Mouse (Mus musculus): ENCODE measurements around the gene Parp6.

The Parp6 gene

DNA sequence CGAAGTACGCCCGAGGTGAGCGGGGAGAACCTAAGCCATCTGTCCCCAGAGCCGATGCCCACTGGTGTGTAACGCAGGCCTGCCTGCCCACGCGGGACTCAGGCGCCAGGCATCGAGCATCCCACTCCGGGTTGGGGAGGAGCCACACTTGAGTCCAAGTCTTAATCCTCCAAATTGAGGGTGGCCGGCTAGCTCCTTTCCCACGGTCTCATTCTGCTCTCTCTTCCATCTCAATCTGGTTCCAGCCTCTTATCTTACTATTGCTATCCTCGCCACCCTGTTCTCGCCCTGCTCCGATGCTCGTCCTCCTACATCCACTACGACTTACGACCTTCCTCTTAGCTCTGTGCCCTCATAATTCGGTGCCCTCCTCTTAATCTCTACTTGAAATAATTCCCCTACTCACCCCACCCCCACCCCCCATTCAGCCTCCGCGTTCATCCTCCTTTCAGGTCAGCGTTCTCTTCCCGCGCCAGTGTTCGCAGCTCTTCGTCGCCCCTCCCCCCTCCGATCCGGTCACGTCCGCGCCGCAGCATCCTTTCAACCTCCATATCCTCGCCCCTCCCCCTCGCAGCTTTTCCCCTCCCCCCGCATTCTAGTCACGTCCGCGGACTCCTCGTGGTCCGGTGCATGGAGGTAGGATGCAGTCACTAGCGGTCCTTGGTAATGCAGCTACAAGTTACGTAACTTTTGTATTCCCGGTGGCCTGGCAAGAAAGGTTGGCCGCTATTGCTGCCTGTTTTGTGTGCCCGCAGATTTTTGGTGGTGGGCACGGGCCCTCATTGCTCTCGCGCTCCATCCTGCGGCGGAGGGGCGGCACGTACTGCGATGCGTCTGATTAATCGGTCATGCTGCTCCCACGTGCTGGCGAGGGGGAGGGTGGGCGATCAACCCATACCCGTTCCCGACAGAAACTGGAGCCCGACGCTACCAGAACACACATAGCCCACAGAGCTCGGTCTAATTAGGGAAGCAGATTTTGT is 39.8 kb downstream of the Parp6 start:
- peak; percentile 85 to 96 for DNase-seq

DNA sequence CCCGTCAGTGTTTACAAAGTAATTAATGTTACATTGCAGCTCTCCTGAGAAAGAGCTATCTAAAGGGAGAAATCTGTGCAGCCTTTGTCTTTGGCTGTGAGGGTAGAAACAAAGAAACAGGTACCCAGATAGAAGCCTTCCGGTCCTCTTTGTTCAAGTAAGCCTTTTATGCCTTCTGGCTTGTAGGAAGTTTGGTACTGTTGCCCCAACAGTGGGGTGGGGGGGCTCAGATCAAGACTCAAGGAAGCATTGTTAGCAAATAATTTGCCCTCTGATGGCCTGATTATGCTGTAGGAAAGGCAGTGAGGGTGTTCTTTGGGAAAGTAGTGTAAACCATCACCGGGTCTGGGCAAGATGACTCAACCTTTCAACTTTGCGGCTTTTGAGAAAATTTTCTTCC is 41.1 kb downstream of the Parp6 start:
- no peak for DNase-seq

DNA sequence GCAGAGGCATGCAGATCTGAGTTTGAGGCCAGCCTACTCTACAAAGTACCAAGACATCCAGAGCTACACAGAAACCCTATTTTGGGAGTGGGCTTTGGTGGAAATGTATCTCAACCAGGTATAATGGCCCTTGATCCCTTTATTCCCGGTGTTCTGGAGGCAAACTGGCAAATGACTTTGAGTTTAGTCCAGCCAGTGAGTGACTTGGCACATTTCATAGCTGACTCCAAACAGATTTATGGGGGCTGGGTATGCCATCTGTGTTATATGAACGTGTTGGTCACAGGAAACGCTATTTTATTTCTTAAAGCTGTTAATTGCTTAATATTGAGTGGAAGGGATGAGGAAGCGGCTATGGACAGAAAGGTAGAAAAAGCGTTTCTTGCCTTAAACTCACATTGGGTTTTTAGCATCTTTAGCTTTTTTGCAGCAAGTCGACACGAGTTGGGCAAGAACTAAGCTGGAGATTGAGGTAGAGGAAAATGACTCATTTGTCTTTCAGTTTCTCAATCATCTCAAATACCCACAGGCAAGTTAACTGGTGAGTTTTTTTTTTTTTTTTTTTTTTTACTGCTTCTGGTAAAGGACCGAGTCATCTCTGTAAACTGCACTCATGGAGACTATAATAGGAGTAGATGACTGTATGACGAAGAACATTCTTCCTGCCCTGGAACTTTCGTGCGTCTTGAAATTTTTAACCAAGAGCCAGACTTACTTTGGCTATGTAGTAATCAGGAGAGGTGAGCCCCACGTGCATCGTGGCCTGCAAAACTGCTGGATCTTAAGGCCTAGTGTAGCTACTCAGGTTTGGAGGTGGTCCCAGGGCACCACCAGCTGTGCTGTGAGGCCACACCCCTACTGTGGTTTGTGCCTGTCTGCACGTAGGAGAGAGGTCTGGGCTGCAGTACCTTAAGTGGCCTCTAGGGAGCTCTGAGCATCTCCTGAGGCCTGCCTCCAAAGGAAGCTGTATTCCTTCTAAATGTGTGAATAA is 42.2 kb downstream of the Parp6 start:
- DNase-seq = peak; percentile 86 to 92

DNA sequence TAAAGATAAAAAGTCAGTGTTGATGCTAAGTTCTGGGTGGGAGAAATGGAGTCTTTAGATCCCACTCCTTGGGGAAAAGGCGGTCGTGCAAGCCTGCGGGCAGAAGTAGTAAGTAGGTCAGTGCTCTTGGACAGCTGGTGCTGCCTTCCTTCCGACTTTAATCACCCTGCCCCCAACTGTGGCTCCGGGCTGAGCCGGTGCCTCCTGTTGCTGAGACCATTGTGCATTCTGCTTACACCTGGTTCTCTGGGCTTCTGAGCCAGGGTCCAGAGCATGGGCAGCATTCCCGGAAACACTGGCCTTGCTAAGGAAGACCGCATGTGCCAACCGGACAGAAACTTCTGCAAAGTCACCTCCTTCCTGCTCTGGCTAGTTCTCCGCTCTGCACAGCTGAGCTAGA is 43.3 kb downstream of the Parp6 start:
- DNase-seq = peak; percentile 74 to 82

DNA sequence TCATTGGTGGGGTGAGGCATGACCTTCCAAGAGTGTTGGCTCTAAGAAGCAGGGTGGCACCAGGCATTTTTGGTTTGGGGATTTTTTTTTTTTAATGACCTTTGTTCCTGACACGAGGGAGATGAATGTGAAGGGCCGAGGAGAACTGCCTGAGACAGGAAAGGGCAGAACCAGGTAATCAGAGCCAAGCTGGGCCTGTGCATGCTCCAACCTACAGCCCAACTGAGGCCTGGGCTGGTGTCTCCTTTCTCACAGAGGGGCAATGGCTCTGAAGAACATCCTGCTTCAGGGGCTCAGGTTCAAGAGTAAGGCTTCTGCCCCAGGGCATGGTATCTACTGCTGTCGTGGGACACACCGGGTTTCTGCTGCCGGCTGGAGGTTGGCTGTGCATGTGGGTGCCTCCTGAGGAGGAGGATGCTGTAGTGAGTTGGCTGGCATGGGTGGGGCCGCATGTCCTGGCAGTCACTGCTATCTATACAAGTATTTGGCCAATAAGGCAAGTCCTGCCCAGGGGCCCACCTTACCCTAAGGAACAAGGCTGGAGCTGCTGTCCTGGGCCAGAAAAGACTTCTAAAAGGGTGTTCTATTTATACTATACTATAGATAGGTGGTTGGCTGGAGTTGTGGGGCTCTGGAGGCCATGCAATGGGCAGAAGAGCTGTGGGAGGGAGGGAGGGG is 44.4 kb downstream of the Parp6 start:
- DNase-seq = no peak

DNA sequence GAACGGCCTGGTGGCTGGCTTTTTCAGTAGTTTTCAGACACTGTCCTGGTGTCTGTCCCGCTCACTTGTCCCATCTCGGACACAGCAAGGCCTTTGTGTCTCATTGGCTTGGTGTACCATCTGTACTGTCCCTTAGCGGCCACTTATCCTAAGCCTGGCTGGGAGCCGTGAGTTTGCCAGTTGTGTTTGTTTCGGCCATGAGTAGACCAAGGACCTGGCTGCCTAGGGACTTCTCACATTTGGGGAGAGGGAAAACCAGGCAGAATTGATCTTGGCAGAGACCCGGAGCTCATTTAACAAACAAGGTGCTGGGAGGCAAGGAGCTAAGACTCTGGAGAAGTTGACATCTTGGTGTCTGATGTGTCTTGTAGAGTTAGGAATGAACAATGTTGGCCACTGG is 46.1 kb downstream of the Parp6 start:
- no peak for DNase-seq

DNA sequence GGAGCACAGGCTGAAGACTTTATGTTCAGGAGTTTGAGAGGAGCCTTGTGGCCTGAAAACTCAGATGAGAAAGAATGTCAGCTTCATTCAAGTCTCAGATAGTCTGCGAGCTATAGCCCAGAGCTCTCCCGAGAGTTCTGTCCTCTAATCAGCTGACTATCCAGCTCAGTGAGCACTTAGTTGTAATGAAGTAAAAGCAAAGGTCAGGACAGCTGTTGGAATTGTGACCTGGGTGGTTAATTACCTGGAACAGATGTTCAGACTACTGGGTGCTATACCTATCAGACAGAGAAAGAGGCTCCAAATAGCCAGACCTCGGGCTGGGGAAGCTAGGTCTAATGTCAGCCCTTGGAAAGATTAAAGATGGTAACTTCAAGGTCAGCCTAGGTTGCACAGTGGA is 46.9 kb downstream of the Parp6 start:
- no peak for DNase-seq

DNA sequence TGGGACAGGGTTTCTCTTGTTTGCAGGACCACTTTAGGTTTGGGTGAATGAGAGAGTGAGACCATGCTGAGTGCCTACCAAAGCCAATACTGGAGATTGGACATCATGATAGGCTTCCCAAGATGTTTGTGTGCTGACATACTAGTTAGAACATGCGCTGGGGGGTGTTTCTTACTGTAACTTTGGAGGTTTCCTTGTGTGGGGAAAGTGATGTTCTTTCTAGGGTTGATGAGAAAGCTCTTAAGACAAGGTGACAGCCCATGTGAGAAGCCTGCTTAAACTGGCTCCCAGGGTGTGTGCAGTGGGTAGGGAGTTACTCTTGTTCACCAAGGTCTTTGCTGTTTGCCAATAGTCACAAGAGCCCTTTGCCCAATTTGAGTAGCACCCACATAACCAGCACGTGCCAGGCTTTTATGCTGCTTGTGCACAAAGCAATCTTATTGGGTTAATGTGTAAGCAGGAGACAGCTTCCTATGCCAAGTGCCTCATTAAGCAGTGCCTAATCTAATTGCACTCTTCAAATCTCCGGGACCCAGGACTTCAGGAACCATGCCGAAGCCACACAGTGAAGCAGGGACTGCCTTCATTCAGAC is 47.7 kb downstream of the Parp6 start:
- no peak for DNase-seq

DNA sequence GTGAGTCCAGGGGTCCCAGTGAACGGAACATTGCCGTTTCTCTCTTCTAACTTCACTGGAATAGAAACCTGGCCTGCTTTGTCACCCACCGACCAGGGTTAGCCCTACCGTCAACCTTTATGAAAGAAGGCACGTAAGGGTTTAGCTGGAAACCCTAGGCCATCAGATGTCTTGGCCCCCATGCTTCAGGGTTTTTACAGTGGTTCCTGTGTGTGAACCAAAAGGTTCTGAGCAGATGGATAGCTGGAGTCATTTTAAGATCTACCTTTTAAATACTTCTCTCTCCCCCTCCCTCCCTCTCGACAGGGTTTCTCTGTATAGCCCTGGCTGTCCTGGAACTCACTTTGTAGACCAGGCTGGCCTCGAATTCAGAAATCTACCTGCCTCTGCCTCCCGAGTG is 48.9 kb downstream of the Parp6 start:
- no peak for DNase-seq

DNA sequence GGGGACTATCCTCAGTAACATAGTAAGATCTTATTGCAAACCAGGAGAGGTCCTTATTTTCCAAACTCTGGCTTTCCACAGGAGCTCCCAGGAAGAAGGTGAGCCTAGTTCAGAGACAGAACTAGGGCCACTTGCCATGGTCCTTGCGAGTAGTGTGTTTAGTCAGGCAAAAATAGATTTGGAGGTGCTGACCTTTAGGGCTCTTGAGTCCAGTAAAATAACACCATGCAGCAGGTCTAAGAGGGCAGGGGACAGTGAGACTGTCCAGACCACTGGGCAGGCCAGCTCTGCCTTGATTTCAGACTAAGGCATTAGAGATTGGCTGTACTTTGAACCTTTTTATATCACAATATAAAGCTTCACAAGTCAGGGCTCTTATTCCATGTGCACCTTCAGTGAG is 49.7 kb downstream of the Parp6 start:
- peak in 1 of 2 experiments; percentile 1 for DNase-seq

DNA sequence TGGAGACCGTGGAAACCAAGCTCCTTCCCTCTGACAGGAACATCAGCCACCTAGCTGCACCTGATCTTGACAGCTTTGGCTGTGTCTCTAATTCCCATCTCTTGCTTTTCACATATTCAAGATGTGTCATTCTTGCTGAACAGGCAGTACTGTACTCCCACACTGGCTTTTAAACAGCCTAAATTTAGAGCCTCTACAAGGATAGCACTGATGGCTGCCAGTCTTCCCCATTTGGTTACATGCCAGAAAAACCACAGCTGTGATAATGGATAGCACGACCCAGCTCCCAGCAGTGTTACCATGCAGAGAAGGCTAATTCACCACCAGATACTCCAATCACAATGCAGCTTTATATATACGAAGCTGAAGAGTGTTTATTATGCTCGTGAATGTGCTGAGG is 50.2 kb downstream of the Parp6 start:
- DNase-seq = no peak

DNA sequence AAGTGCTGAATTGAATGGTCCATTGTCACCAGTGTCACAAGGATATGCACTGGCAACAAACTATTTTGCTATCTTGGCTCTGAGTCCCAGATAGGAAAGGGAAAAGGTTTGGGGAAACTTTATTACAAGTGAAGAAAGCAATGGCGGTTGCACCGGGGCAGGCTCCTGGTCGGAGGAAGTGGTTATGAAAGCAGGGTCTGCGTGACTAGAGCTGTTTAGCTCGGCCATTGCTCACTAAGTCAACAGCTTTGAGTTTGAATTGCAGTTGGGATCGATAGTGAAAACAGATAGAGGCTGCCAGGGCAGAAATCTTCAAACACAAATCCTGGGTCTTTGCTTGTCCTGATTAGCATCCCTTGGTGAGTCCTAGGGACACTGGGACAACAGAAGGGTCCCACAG is 50.8 kb downstream of the Parp6 start:
- no peak for DNase-seq

DNA sequence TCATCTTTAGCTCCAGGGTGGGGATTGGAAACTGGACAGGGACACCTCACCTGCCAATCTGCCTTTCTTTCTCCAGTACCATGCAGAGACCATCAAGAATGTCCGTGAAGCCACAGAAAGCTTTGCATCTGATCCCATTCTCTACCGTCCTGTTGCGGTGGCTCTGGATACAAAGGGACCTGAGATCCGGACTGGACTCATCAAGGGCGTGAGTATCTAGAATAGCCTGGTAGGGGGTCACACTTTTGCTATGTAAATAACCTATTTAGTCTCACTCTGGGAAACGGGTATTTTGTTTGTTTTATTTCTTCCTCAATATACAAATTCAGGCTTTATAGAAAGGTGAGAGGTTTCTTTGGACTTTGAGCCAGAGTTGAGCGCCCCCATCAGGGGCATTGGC is 51.4 kb downstream of the Parp6 start:
- no peak for DNase-seq

DNA sequence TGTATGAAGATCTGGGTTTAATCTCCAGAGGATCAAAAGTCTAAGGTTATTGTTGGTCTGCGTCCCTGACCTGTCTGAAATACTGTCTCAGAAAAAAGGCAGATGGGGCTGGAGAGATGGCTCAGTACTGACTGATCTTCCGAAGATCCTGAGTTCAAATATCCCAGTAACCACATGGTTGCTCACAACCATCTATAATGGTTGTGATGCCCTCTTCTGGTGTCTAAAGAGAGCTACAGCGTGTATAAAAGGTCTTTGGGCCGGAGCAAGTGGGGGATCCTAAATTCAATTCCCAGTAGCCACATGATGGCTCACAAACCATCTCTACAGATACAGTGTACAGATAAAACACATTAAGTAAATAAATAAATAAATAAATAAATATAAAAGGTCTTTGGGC is 52.1 kb downstream of the Parp6 start:
- DNase-seq = peak in 1 of 2 experiments; percentile 2

DNA sequence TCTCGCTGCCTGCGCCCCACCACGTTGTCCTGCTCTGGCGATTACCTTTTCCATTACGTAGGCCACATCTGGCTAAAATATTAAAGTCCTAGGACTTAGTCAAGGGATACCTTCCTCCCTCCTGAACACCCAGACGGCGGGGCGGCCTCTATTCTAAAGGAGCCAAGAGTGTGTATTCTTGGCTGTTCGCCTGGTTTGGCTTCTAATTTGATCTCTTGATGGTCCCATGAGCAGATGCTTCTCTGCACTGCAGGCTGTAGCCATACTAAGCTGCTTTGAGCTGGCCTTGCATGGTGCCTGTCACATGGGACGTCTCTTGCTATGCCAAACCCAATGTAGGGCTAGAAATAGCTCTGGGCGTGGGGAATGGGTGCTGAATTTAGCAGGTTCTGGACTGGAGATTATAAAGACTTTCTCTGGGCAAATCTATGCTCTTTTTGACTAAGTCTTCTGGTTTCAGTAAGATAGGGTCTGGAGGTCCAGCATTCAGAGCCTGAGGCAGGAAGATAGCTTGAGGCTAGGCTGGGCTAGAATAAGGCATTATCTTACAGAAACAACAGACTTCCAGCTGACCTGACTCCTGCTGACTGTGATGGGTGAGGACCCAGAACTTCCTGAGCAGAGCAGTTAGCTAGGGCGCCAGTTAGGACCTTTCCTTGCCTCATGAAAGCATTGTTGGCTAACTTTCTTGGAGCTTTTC is 55.3 kb downstream of the Parp6 start:
- peak; percentile 51 to 70 for DNase-seq

DNA sequence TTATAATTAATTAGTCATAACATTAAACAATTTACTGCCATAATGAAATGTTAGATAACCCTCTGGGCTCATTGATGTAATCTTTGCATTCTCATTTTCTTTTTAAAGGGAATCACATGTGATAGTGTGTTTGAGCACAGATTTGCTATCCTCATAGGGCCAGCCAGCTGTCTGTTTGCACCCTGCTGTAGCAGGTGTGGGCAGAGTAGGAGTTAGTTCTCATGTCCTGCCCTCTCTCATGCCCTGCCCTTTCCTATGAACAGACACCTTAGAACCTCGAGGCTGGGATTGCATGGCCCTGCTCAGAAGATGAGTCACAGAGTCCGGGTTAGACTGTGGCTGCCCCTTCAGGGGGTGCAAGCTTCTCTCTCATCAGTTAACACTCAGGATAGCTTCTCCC is 56.3 kb downstream of the Parp6 start:
- DNase-seq = no peak

DNA sequence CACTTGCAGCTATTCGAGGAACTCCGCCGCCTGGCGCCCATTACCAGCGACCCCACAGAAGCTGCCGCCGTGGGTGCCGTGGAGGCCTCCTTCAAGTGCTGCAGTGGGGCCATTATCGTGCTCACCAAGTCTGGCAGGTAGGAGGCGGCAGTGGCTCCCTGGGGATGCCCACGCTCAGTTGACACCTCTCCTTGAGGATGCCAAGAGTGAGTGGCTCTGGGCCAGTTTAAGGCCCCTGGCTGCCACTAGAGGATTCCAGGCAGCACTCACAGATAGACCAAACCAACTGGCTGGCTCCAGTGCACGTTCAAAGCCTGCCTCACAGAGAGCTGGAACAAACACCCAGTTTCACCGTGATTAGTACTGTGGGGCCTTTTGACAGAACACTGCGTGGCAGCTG is 58.5 kb downstream of the Parp6 start:
- peak; percentile 40 to 48 for DNase-seq

DNA sequence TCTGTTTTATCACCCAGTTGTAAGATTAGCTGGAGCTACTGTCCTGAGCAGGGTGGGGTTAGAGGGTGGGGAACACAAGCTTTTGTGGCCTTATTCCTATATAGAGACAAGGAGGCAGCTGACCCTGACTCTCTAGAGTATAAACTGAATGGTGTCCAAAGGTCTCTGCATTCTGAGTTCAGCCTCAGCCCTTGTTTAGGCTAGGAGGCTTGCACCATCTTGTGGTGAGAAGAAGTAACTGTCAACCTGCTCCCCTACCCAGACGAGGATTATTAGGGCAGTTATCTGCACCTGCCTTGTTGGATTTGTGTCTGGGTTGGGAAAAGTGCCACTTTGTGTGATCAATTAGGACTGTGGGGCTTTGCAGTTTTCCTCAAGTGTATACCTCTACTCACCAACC is 61.2 kb downstream of the Parp6 start:
- peak; percentile 49 to 68 for DNase-seq

DNA sequence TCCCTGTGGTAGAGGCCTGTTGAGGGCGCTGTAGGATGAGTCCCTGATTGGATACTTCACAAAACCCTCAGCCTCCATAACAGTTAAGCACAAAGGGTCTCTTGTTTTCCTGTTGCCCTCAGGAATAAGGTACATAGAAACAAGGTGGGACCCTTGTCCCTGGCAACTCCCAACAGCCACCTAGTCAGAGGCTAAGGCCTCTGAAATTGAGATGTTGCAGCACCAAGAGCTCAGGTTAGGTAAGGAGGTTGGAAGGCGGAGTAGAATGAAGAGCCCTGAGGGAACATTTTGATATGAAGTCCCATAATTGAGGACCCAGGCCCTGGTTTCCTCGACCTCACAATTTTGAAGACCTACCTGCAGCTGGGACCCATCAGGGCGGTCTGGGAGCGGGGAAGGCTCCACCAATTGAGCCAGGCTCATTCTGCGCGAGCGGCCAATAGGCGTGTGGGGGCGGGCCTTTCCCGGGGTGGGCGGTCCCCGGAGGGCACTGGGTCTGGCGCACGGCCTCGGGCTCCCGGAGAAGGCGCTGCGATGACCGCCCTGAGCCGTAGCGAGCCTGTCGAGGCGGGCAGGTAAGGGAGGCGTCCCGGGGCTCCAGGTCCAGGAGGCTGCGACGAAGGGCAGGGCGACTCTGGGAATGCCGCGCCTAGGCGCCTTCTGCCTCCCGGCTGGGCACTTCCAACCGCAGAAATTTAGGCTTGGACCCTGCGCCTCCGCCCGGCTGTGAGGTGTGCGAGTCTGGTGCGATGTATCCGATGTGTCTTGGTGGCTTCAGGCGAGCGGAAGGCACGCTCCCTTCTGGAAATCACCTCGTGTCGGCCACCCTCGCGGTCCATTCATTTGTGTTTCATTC is 62.8 kb downstream of the Parp6 start, which contains the start of gene Gramd2:
Gramd2 (plus strand) TSS at position 467 of the 856 bp plus-strand sequence.
- DNase-seq = peak; percentile 87 to 93

DNA sequence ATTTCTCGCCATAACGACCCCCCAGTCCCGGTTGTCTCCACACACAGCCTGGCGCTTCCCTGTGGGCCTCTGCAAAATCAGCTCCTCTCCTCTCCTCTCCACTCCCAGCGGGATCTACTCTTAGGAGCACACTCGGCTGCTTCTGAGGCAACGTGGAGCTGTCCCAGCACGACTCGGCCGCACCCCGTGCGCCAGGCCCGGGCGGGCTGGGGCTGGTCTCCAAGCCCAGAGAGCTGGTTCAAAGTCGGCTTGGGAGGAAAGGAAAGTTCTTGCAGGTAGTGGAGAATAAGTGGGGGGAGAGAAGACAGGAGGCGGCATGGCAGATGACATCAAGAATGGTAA is 63.4 kb downstream of the Parp6 start:
- DNase-seq = peak in 1 of 2 experiments; percentile 35

DNA sequence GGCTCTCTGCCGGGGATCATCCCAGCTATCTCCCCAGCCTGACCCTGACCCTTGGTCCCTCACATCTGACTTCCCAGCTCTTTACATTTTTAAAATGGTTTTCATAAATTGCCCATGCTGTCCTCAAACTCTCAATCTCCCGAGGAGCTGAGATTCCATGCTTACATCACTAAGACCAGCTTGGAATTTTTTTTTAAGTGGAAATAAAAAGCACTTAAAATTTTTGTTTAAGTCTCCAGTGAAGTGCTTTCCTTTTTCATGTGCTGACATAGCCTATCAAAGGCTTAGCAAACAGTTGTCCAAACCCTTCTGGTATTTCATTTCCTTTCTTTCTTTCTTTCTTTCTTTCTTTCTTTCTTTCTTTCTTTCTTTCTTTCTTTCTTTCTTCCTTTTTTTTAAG is 66.9 kb downstream of the Parp6 start:
- DNase-seq = no peak
